Comparison of ENCODE assay signal across 8 mouse cellular contexts in genomic region chr13:44730146-44730864, GRCm38 (mm10). TPM values are rescaled to one million over a fixed set of nuclear protein-coding genes. Genes with fewer than 3 reads are reported as not detected.
DNase-seq lines count a peak whose midpoint lies in the region; ATAC-seq and TF ChIP-seq lines count a peak whose summit lies in the region.

No protein-coding gene starts in this region.

- peak overlapping the region; percentile 89 to 94 for H3K4me3 ChIP-seq in ES-E14 (ENCODE audit: insufficient read depth in 1 of 2, low read depth in 1 of 2, low read length in 2 of 2, poor library complexity in 1 of 2, severe bottlenecking in 1 of 2)
- H3K4me3 ChIP-seq in forebrain, embryonic 15.5 days, result peak overlapping the region; percentile 83
- H3K4me3 ChIP-seq in lung, adult 2 months (replicated peaks; ENCODE audit: extremely low read depth, low read depth, low read length), result peak overlapping the region; percentile 94

- H3K27me3 ChIP-seq in forebrain, embryonic 15.5 days, result no peaks in the 10 kb centered on the region

- TF ChIP-seq POLR2A in lung, adult 2 months (IDR thresholded peaks at IDR 0.05; ENCODE audit: borderline replicate concordance, extremely low read depth, low read depth, low read length), result 0 out of 2 replicates have a peak, but pooled peaks have one; percentile 27

- ATAC-seq in forebrain, embryonic 15.5 days (replicated peaks), result peak; percentile 98
- peak; percentile 83 for ATAC-seq in neutrophil, adult 5-6 weeks (ENCODE audit: extremely low read depth, insufficient number of reproducible peaks, low FRiP score, poor library complexity, severe bottlenecking)

- intact Hi-C loops in heart, postnatal 25 days (cut with DNase I), result loop anchor here (5.0 kb wide), 4 partner anchors 57 to 868 kb away; no protein-coding TSS in a partner anchor

- H3K4me2 ChIP-seq in forebrain, embryonic 15.5 days (replicated peaks), result peak overlapping the region; percentile 64

- under 1% methylated on average over 72 of the region's 87 CpGs for whole genome bisulfite sequencing in forebrain, embryonic 15.5 days
- WGBS in lung, adult 2 months, result 1% methylated on average over 86 of the region's 87 CpGs

- in situ Hi-C loops in ES-E14 (cut with MboI; ENCODE audit: low sequenced_read_pairs in 2 of 2, unreplicated experiment in 2 of 2), result no loop called here

- H3K27ac ChIP-seq in ES-E14 (ENCODE audit: insufficient read depth, low read depth, low read length, poor library complexity, severe bottlenecking), result peak overlapping the region; percentile 97
- peak overlapping the region; percentile 99 for H3K27ac ChIP-seq in forebrain, embryonic 15.5 days (replicated peaks)

- peaks cover 4% of the 10 kb centered on the region; the same call in 1 of the 2 replicates for H3K36me3 ChIP-seq in ES-E14 (ENCODE audit: control insufficient read depth, insufficient read depth, low read length, poor library complexity, severe bottlenecking)
- no peaks in the 10 kb centered on the region for H3K36me3 ChIP-seq in forebrain, embryonic 15.5 days

- peak overlapping the region; percentile 93 for H3K9ac ChIP-seq in ES-E14 (ENCODE audit: insufficient read depth, low read depth, low read length, poor library complexity, severe bottlenecking)
- peak overlapping the region; percentile 88 for H3K9ac ChIP-seq in forebrain, embryonic 15.5 days (replicated peaks)

- peaks cover 4 to 13% of the 10 kb centered on the region in 2 experiments for H3K4me1 ChIP-seq in ES-E14 (ENCODE audit: control insufficient read depth in 2 of 2, insufficient read depth in 2 of 2, low read length in 2 of 2, poor library complexity in 1 of 2)
- H3K4me1 ChIP-seq in forebrain, embryonic 15.5 days, result peaks cover 29% of the 10 kb centered on the region
- peaks cover 11% of the 10 kb centered on the region for H3K4me1 ChIP-seq in lung, adult 2 months (ENCODE audit: control insufficient read depth, insufficient read depth, low read length)

- TF ChIP-seq CTCF in lung, adult 2 months (IDR thresholded peaks at IDR 0.05; ENCODE audit: insufficient read depth, low read length), result no peak

- no peaks in the 10 kb centered on the region for H3K9me3 ChIP-seq in ES-E14 (ENCODE audit: control insufficient read depth, insufficient read depth, low read depth, low read length)
- H3K9me3 ChIP-seq in forebrain, embryonic 15.5 days, result no peaks in the 10 kb centered on the region

- peak; percentile 98 for DNase-seq in ES-E14 (ENCODE audit: low read depth, low spot score)
- peak; percentile 100 for DNase-seq in cerebellum, adult 11-12 months
- DNase-seq in heart, postnatal 25 days (ENCODE audit: low spot score), result peak; percentile 99
- DNase-seq in layer of hippocampus, adult 18-20 months (ENCODE audit: low spot score in 2 of 2), result peak; percentile 99 to 100
- DNase-seq in lung, adult 2 months, result peak; percentile 99
- peak; percentile 96 to 98 for DNase-seq in thymus, adult 18-20 months

TF ChIP-seq in ES-E14, 5 proteins besides CTCF, POLR2A, EP300 and RAD21:
- TF ChIP-seq ZC3H11A (IDR thresholded peaks at IDR 0.05; ENCODE audit: borderline replicate concordance, low read depth, low read length) (no peak), HCFC1 (IDR thresholded peaks at IDR 0.05; ENCODE audit: borderline replicate concordance, insufficient read depth, low read length) (peak; percentile 98), CHD2 (IDR thresholded peaks at IDR 0.05; ENCODE audit: low read depth, low read length) (no peak)

RNA-seq across cellular contexts. Expression of gene Jarid2, which starts 1.0 kb away (rescaled TPM):
- 190 and 195 TPM in 2 replicates for total RNA-seq in ES-E14 (2012; rRNA removed)
- polyA plus RNA-seq in forebrain, embryonic 15.5 days (2015; fragmentation: Nextera tagmentation; extraction: Ambion mirVana), result 34.2 and 36.8 TPM in 2 replicates
- 10 to 100 TPM; 32.5 to 33.2 TPM for total RNA-seq in heart, postnatal 25 days (2021)
- total RNA-seq in layer of hippocampus, adult 18-20 months (2021), result 10 to 100 TPM; 26.1 to 29.3 TPM
- polyA plus RNA-seq in lung, adult 2 months (2012; rRNA removed), result 7.5 and 9.6 TPM in 2 replicates
- total RNA-seq in neutrophil, adult 5-6 weeks (2017), result 48.0 and 50.3 TPM in 2 replicates

Comparison
In these comparisons a context has a peak if more than half of its experiments do, and no peak if none do; other contexts are left out.
1. Peak in every context shown above with its lines: DNase-seq, ATAC-seq, H3K4me3 ChIP-seq and H3K27ac ChIP-seq.